Mouse (Mus musculus): ENCODE results near the gene Tmem219.

- TF ChIP-seq POLR2A (IDR thresholded peaks at IDR 0.05; ENCODE audit: borderline replicate concordance, extremely low read depth, low read depth, low read length) (no peak), CTCF (IDR thresholded peaks at IDR 0.05; ENCODE audit: insufficient read depth, low read length) (no peak)
Measured at GRCm38 (mm10) chr7:126845516-126845915, 77.2 kb downstream of the Tmem219 start.
